Mouse (Mus musculus): Measurements from ENCODE around the gene Asb8.

Gene Asb8

DNA sequence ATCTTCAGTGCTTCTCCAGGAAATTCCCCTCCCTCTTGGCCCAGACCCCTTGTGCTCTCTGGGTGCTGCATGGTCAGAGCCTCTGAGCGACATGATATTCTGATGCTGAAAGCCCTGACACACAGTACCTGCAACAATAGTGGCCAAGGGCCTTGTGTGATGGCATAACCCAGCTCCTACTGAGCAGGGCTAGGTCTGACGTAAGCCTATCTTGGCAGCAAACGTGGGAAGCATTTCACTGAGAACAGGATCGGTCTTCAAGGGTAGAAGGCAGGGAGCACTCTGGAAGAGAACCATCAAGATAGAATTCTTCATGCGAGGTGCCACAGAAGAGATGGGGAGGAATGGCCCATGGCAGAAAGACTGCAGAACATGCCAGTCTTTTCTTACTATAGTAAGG, at the start of gene Asb8:
Gene Asb8, minus strand, starts transcription at position 101 of the 400 bp plus-strand sequence.
- no peak for DNase-seq (ENCODE audit: low spot score)

DNA sequence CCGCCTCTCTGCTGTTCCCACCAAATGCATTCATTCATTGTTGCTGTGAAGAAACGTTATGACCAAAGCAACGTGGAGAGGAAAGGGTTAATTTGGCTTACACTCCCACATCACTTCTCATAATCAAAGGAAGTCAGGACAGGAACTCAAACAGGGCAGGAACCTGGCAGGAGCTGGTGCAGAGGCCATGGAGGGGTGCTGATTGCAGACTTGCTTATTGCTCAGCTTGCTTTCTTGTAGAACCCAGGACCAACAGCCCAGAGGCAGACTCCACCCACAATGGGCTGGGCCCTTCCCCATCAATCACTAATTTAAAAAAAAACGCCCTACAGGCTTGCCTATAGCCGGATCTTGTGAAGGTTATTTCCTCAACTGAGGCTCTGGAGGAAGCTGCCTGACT, 48.7 kb upstream of the Asb8 start:
- no peak for DNase-seq (ENCODE audit: low spot score)

DNA sequence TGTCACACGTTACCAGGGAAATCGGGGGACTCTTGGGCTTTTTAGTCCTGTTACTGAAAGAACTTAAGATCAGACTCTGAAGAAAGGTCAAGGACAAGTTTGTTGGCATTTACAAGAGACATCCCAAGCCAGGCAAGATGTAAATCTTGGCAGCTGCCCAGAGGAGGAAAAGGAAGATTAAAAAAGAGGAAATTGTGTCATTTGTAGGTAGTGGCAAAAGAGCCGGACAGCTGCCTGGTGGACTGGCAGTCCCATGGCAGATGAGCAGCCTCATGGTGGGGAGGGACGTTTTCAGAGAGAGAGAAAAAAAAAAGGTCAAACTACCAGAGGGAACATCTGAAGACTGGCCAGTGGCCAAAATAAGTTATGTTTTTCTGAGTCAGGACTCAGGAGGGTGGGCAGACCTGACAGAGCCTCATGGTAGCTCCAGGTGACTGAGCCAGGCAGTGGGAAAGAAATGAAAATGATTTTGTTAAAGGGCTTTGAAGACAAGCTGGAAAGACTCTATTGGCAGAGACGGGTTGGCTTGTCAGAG, 48.0 kb upstream of the Asb8 start:
- DNase-seq (ENCODE audit: low spot score), result no peak

DNA sequence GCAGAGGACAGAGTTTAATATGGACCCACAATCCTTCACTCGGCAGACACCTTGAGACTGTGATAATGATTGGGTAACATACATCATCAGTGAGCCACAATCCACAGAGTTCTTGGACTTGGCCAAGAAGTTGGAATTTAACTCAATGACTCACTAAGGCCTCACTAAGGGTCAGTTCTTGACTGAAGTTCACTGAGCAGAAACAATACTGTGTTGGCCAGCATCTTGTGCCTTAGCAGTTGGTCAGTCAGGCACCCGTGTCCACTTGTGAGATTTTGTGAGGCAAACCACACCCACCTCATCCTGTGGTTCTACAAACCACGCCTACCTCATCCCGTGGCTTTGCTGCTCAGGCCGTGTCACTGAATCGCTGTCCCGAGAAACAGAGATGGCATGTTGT, 44.3 kb upstream of the Asb8 start:
- DNase-seq (ENCODE audit: low spot score), result no peak

DNA sequence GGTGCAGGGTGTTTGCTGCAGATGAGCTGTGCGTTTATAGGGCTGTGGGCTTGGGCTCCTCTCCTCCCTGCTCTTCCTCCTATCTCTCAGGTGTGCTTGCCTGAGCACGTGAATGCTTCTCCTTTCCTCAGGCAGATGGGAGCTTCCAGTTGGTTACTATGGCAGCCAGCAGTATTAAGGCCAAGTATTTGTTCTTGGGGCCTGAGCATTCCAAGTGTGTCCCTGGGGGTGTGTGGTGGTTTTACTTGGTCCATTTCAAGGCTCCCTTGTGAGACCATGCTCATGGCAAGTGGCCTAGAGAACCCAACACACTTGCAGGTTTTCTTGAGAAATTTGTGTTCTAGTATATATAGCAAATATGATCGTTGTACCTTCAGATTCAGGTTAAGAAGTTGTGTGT, 30.0 kb upstream of the Asb8 start, which contains the start of gene Olfr288:
Gene Olfr288, minus strand, starts transcription at position 101 of the 400 bp plus-strand sequence.
- DNase-seq (ENCODE audit: low spot score), result no peak

DNA sequence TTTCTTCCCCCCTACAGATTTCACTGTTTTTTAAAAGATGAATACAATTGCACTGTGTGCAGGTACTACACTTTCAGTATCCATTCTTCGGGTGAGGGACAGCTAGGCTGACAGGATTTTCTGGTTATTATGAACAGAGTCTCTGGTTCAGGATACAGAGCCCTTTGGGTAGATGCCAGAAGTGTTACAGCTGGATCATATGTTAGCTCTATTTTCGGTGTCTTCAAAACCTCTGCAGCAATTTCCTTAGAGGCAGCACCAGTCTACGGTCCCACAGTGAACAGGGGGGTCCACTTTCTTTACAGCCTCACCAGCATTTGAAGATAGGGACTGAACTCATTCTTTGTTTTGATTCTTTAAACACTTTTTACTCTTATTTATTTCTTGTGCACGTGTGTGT, 19.0 kb upstream of the Asb8 start:
- no peak for DNase-seq (ENCODE audit: low spot score)

DNA sequence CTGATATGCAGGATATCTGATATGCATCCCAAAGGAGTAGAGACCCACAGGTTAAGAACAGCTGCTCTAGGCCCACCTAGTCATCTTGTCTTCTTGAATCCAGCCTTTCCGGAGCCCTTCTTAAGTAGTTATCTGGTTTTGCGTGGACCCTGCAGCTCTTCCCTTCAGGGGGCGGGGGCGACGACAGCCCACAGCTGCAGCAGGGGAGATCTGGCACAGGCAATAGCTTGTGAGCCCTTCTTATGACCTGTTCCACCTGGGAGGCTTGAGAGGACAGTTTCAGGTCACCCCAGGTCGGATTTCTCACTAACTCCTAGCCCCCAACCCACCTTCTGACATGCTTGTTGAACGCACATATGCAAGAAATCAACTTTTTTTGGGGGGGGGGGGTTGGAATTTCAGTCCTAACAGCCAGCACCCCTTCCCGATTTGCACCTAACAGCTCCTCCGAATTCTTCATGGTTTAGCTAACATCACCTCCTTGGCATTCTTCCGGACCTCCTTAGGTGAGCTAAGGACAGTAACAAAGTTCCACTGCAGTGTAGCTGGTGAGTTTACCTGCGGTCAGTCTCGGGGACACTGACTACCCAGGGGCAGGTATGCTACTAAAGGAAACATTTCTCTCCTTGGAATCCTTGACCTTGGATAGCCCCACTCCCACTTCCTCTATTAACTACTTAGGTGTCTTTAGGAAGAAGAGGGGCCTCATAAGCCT, 16.6 kb upstream of the Asb8 start:
- DNase-seq (ENCODE audit: low spot score), result no peak

DNA sequence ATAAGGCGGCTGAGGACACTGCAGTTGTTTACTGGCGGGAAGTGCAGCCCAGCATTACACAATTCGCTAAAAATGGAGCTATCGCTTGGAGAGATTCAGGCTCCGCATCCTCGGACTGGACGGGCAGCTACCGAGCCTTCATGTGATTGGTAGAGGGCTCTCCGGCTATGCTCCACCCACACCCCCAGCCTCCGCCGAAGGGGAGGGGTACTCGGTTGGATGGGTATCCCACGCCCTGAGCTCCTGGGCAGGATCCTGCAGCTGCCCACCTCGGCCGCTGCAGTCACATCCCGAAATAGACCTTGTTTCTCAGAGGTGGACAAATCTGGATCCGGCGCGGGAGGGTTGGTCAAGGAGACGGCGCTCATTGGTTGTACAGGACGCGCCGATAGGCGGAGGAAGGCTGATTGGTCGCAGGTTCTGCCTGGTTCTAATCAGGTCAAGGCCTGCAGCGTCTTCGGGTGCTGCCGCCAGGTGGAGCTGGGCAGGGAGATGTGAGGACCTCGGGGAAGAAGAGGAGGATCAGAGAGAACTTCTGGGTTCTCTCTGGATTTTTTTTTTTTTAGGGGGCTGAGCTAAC, 15.8 kb upstream of the Asb8 start:
- DNase-seq (ENCODE audit: low spot score), result peak; percentile 85

DNA sequence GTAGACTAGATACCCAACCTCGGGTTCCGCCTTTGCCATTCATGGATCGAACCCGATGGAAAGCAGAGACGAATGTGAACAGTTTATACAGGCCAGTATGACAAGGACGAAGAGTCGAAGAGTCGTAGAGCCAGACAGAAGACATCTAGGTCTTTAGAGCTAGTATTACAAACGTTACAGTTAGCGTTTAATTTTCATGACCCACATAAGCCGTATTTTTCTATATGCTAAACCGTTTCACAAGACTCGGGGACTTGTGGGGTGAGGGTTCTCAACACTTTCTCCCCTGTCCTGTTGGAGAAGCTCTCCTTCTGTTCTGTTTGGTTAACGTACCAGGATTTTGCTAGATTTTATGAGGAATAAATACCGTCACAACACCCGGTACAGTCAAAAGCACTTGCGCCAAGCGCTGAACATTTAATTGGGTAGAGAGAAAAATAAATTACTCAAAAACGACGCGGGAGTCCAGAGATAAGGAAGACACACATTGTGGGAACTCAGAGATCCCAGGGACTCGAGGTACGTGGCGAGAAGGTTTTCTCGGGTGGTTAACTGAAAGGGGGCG, 15.2 kb upstream of the Asb8 start:
- DNase-seq (ENCODE audit: low spot score), result no peak

DNA sequence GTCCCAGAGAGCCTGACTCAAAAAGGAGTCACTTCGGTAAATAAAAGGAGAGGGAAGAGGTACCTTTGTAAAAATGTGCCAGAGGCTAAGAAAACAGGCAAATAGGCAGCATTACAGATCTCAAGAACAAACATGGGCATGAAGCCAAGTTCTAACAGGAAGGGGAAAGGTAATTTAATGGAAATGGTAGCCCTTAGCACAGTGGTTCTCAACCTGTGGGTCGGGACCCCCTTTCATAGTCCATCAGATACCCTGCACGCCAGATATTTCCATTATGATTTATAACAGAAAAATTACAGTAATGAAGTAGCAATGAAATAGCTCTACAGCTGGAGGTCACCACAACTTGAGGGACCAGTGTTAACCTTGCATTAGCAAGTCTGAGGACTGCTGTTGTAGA, 11.9 kb upstream of the Asb8 start:
- DNase-seq (ENCODE audit: low spot score), result no peak

DNA sequence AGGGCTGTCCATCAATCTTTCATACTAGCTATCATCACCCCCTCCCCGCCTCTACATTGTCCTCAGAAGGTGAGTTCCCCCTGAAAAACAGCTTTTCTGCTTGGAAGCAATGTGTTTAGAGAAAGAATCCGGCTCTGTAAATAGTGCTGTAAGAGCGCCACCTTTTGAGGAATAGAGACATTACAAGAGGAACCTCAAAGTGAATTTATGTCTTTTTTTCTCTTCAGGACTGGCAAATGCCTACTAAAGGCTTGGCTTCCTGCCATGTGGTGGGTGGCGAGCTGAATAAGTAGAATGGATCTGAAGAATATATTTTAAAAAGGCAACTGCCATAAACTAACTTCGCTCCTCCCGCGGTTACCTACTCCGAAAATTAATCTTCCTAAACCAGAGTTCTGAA, 8.4 kb upstream of the Asb8 start:
- DNase-seq (ENCODE audit: low spot score), result no peak

DNA sequence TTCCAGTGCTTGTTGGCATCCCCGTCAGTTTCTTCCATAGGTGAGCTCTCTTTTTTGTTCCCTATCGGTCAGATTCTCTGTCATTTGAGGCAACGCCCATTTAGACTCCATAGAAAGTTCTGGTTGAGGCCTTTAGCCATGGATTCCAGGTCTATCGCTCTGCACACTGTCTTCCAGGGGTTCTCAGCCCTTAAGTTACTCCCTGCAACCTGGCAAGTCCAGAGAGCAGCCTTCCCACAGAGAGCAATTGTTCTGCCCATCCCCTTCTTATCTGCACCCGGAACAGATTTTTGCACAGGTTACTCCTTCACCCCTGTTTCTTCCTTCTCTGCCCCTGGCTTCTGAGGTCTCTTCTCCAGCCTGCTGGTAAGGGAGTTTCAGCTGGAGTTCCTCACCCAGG, 6.7 kb upstream of the Asb8 start:
- no peak for DNase-seq (ENCODE audit: low spot score)

DNA sequence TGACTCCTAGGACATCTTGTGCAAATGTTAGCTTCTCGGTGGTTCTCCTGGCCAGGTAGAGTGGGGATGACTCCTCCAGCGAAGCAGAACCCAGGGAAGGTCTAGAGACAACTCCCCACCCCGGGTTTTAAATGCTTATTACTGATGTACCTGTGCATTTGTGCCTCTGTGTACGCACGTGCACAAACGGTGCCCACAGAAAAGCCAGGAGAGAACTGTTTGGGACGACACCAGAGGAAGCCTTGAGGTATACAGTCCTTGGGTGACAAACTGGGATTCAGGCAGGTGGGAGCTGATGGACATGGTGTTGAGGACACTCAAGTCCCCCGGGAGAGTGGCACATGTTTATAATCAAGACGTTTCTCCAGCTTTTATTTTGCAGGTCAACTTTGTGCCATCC, 5.5 kb upstream of the Asb8 start:
- DNase-seq (ENCODE audit: low spot score), result no peak

DNA sequence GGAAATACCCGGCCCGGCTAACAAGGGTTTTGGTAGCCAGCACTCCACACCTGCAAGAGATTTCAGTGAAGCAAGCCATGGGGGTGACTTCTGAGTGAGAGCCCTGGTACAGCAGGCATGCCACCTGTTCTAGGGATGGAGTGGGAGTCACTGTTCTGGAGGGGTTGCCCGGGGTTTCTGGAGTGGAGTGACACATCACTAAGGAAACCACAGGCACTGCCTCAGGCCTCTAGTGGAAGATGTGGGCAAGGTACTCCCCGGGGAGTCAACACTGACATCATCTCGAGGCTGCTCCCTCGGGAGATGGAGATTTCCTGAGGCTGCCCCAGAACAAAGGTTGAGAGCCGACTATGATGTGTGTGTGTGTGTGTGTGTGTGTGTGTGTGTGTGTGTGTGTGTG, 4.9 kb upstream of the Asb8 start:
- no peak for DNase-seq (ENCODE audit: low spot score)

DNA sequence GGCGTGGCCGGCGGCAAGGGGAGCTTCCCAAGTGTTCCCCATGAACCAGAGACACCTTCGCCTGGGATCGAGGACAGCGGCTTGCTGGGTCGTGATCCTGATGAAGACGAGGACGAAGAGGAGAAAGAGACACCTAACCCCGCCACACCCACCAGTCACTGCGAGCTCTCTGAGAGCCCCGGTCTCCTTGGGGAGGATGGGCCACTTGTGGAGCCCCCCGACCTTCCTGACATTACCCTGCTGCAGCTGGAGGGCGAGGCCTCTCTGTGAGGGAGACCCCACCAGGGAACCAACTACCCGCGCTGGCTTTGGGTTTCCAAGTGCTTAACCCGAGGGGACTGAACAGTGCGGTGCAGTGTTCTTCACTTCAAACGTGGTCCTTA, 3.2 kb upstream of the Asb8 start:
- no peak for DNase-seq (ENCODE audit: low spot score)

DNA sequence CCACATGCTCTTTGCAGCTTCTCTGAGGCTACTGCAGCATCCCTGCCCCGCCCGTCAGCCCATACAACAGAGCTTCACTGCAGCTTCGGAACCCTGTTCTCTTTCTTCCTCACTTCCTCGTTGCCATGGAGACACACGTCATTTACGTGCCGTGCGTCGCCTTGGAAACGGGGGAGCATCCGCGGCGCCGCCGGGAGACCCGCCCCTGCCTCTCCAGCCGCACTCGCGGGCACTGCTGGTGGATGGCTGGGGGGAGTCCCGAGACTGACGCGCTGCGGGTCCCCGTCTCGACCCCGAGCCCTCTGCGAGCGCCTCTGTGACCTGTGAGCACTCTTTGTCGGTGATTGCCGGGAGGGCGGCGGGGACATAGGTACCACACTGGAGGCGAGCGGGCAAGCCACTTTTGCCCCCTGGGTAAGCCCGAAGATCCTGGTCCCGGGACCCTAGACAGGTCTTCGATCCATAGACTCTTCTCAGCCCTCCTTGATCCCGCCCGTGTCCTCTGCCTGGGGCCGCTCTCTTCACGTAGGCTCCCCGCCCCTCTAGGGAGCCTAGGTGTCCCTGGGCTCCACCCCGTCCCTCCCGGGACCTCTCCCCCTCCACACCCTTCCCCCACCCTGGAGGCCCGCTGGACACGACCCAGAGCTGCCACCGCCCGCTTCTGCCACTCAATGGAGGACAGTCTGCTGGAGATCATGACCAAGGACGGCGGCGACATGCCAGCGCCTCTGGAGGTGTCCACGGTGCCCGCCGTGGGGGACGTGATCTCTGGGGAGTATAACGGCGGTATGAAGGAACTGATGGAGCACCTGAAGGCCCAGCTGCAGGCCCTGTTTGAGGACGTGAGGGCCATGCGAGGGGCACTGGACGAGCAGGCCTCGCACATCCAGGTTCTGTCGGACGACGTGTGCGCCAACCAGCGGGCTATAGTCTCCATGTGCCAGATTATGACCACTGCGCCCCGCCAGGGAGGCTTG, 2.5 kb upstream of the Asb8 start:
- peak; percentile 68 for DNase-seq (ENCODE audit: low spot score)

DNA sequence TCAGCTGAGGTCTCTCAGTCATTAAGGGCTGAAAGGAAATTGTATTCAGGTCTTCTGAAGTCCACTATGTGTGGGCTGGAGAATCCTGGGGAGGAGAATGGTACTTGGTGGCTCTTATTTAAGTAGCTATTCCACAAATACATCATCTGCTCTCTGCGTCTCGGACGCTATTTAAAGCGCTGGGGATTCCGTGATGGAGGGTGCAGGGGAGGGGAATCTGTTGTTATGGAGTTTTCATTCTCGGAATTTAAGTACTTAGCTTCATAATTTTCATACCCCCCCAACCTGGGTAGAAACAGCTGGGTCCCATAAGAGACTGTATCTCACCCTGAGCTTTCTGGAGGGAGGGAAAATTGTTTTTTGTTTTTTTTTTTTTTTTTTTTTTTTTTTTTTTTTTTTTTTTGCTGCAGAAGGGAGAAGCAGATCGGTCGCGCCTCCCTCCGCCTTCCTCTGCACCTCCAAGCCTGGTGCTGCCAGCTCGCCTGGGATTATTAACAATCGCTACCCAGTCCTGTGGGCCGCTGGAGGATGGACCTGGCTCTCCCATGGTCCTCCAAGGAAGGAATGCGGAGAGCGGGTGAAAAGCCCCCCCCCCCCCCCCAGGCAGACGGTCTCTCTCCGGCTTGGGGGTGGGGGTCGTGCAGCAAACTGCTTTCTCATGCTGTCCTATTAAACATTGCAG, 1.7 kb upstream of the Asb8 start, which contains the start of gene Ccdc184:
Gene Ccdc184, plus strand, starts transcription at position 196 of the 682 bp plus-strand sequence.
- no peak for DNase-seq (ENCODE audit: low spot score)

DNA sequence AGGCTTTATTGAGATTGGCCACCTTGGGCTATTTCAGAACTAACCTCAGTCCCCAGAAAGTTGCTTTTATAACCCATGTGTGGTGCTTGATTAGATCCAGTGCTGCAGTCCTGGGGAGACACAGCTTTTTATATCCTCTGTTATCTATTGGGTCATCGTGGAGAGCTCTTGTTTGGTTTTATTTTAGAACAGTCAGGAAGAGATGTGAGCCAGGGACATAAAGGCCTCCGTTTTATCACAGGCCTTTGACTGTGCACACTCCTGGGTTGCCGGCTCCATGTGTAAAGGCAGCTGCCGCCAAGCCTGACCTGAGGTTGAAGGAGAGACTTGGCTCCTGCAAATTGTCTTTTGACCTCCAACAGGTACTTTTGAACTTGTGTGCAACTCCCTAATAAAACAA, 2.9 kb downstream of the Asb8 start:
- DNase-seq (ENCODE audit: low spot score), result no peak

DNA sequence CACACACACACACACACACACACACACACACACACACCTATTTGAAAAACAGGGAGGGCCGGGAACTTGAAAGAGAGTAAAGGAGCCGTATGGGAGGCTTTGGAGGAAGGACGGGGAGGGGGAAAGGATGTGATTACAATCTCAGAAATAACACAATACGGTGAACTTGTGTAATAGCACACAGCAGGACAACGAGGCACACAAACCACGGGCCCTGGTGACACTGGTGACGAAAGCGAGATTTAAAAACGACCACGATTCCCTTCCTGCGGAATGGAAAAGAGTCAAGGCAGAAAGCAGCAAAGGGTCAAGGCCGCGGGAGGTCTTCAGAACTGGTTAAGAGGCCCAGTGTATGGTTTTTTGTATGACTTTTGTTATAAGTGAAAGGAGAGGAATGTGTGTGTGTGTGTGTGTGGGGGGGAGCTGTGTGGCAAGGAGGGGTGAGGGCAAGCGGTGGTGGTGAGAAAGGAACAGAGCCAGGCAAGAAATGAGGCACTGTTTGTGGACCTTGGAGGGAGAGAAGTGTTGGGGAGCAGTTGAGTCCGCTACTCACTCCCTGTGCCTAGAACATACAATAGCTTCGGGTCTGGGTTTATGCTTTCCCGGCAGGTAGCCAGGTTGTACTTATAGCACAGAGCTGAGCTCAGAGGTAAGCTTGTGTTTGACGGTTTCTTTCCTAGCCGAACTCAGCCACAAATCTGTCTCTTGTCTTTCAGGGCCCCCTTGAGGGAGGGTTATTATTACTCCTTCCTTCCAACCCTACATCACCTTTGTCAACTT, 4.2 kb downstream of the Asb8 start:
- no peak for DNase-seq (ENCODE audit: low spot score)

DNA sequence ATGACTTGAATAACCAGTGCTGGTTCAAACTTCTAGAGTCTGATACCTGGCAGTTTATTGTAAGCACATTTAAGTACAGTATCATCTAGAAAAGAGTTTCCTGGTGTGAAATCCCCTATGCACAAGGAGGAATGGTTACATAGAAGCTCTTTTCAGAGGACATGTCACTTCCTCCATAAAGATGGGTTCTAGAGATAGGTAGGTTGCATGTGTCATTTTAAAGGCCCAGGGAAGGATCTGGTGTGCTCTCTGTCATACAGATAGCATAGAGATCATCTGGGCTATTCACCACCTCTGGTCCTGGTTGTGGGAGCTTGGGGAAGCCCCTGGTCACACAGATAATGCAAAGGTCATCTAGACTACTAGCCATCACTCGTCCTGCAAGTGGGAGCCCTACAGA, 8.2 kb downstream of the Asb8 start:
- no peak for DNase-seq (ENCODE audit: low spot score)

DNA sequence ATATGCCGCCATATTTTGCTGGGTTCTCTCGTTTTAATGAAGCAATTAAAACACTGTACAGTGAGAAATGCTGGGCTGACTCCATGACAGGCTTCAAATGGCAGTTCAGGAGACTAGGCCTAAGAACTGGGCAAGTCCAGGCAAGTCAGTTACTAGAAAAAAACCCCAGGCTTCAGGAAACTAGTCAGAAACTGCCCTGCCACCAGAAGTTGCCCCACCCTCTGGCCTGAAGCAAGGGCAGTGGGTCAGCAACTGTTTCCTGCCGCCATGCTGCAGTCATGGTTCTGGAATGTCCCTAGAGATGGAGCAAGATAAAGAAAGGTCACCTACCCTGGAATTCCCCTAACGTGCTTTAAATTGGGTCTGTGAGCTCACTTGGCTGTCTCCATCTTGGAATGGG, 9.5 kb downstream of the Asb8 start:
- DNase-seq (ENCODE audit: low spot score), result no peak

Data from urinary bladder, postnatal 25 days (tissue).